Mouse (Mus musculus): ENCODE measurements at regions not wholly inside any gene's neighbourhood (a gene's known extent, or its start where the extent isn't known, plus 50 kb on each side); places are given as distances from the start of the nearest gene placed in this dataset.
A peak's percentile ranks its signal among the peaks of the same experiment; 100 is the strongest.

DNA sequence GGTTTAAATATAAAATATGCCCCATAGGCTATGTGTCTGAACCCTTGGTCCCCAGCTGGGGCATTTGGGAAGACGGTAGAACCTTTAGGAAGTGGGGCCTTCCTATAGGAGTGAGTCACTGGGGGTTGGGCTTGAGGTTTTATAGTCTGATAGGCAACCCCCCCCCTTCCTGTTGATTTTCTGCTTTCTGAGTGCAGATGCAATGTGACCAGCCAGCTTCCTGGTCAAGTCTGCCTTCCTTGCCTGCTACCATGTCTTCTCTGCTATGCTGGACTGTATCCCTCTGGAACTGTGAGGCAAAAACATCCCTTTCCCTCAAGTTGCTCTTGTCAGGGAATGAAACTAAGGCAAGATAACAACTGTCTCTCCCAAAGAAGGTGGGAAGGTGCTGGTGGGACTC lies 122.4 kb upstream of the Mvb12b start:
- Histone ChIP-seq H3K4me3 (ENCODE audit: low read depth, low read length) (no peak overlapping the region), H3K4me1 (ENCODE audit: control insufficient read depth, insufficient read depth, low read length) (peaks cover 3% of the 10 kb centered on the region; the same call in 1 of the 2 replicates), H3K9me3 (ENCODE audit: control insufficient read depth, low read length) (no peaks in the 10 kb centered on the region), H3K27ac (replicated peaks; ENCODE audit: low read depth, low read length) (no peak overlapping the region), H3K4me2 (ENCODE audit: low read depth, low read length) (no peak overlapping the region), H3K9ac (ENCODE audit: low read depth, low read length) (no peak overlapping the region), H3K27me3 (replicated peaks; ENCODE audit: control insufficient read depth, insufficient read depth, low read length) (no peaks in the 10 kb centered on the region), H3K36me3 (ENCODE audit: control insufficient read depth, insufficient read depth, low read length) (no peaks in the 10 kb centered on the region)
- 55% methylated on average over 1 of the region's 1 CpGs for WGBS
- DNase-seq (ENCODE audit: low spot score) = no peak
- ATAC-seq (ENCODE audit: low read depth) = no peak

DNA sequence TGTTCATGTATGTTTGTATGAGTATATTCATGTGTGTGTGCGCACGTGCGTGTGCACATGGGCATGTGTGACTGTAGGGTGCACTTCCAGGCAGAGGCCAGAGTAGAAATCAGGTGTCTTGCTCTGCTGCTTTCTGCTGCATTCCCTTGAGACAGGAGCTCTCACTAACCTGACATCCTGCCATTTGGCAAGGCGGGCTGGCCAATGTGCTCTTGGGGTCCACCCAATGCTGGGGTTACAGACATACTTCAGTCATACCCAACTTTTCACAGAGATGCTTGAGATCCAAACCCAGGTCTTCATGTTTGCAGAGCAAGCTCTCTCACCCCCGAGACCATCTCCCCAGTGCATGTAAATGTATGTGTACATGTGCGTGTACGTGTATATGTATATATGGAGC lies 120.2 kb upstream of the Mvb12b start:
- H3K4me1 ChIP-seq (ENCODE audit: control insufficient read depth, insufficient read depth, low read length) = no peaks in the 10 kb centered on the region
- no peak overlapping the region for H3K4me3 ChIP-seq (ENCODE audit: low read depth, low read length)
- DNase-seq (ENCODE audit: low spot score) = no peak
- ATAC-seq (ENCODE audit: low read depth) = no peak
- no peaks in the 10 kb centered on the region for H3K9me3 ChIP-seq (ENCODE audit: control insufficient read depth, low read length)
- H3K4me2 ChIP-seq (ENCODE audit: low read depth, low read length) = no peak overlapping the region
- WGBS = 90% methylated on average over 7 of the region's 7 CpGs
- no peak overlapping the region for H3K9ac ChIP-seq (ENCODE audit: low read depth, low read length)
- H3K27ac ChIP-seq (replicated peaks; ENCODE audit: low read depth, low read length) = no peak overlapping the region
- no peaks in the 10 kb centered on the region for H3K27me3 ChIP-seq (replicated peaks; ENCODE audit: control insufficient read depth, insufficient read depth, low read length)
- no peaks in the 10 kb centered on the region for H3K36me3 ChIP-seq (ENCODE audit: control insufficient read depth, insufficient read depth, low read length)

DNA sequence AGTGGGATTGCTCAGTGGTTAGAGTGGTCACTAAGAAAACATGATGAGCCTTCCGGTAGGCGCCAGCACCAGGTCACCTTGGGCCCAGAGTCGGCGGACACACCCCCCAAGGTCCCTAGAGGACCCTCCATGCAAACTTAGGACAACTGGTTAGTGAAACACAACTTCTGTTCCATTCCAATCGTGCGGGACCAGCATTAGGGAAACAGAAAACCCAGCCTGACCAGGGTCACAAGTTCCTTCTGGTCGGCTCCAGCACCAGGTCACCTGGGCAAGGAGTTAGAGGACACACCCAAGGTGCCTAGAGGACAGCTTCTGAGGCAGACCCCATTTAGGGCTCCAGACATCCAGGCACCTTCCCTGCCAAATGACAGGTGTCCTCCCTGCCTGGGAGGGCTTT lies 109.4 kb upstream of the Mvb12b start:
- no peaks in the 10 kb centered on the region for H3K27me3 ChIP-seq (replicated peaks; ENCODE audit: control insufficient read depth, insufficient read depth, low read length)
- DNase-seq (ENCODE audit: low spot score) = no peak
- no peaks in the 10 kb centered on the region for H3K36me3 ChIP-seq (ENCODE audit: control insufficient read depth, insufficient read depth, low read length)
- 90% methylated on average over 7 of the region's 7 CpGs for WGBS
- no peaks in the 10 kb centered on the region for H3K4me1 ChIP-seq (ENCODE audit: control insufficient read depth, insufficient read depth, low read length)
- H3K4me3 ChIP-seq (ENCODE audit: low read depth, low read length) = no peak overlapping the region
- H3K9ac ChIP-seq (ENCODE audit: low read depth, low read length) = no peak overlapping the region
- no peak overlapping the region for H3K4me2 ChIP-seq (ENCODE audit: low read depth, low read length)
- ATAC-seq (ENCODE audit: low read depth) = no peak
- H3K27ac ChIP-seq (replicated peaks; ENCODE audit: low read depth, low read length) = no peak overlapping the region
- peaks cover 16% of the 10 kb centered on the region; the same call in 1 of the 2 replicates for H3K9me3 ChIP-seq (ENCODE audit: control insufficient read depth, low read length)

DNA sequence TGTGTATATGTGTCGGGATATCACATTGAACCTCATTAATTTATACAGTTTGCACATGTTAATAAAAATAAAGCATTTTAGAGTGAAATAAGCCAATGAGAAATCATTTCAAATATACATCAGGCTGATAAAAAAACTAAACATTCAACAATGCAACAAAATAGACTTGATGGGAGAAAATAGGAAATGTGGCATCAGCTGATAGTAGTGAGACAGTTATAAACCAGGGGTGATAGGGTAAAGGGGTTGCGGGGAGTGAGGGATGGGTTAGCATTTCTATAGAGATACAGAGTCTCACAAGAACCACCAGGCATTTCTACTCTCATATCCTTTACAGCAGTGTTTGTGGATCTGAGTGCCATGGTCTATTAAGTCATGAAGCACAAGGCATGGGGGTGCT lies 108.6 kb upstream of the Mvb12b start:
- no peaks in the 10 kb centered on the region for H3K4me1 ChIP-seq (ENCODE audit: control insufficient read depth, insufficient read depth, low read length)
- no peak overlapping the region for H3K27ac ChIP-seq (replicated peaks; ENCODE audit: low read depth, low read length)
- no peak for ATAC-seq (ENCODE audit: low read depth)
- H3K9me3 ChIP-seq (ENCODE audit: control insufficient read depth, low read length) = peaks cover 21% of the 10 kb centered on the region; the same call in 1 of the 2 replicates
- 97% methylated on average over 2 of the region's 2 CpGs for WGBS
- H3K36me3 ChIP-seq (ENCODE audit: control insufficient read depth, insufficient read depth, low read length) = no peaks in the 10 kb centered on the region
- no peak overlapping the region for H3K4me2 ChIP-seq (ENCODE audit: low read depth, low read length)
- H3K4me3 ChIP-seq (ENCODE audit: low read depth, low read length) = no peak overlapping the region
- no peak overlapping the region for H3K9ac ChIP-seq (ENCODE audit: low read depth, low read length)
- no peaks in the 10 kb centered on the region for H3K27me3 ChIP-seq (replicated peaks; ENCODE audit: control insufficient read depth, insufficient read depth, low read length)
- DNase-seq (ENCODE audit: low spot score) = no peak

DNA sequence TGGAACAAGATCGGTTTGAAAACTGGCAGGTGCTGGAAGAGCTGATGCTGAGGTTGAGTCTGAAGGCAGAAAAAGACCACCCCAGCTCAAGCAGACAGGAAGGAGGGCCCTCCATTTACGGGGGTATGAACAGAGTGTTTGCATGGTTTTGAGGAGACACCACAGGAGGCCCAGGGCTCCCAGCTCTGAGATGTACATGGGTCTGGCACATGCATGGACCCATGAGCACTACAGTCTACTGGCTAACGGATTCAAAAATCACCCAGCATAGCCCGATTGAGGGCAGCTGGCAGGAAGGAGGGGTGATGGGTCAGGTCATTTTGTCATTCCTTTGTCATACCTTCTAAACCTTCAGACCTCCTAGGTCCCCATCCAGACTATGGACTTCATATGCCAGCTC lies 103.6 kb upstream of the Mvb12b start:
- no peak for DNase-seq (ENCODE audit: low spot score)
- ATAC-seq (ENCODE audit: low read depth) = no peak
- H3K4me3 ChIP-seq (ENCODE audit: low read depth, low read length) = no peak overlapping the region
- no peak overlapping the region for H3K4me2 ChIP-seq (ENCODE audit: low read depth, low read length)
- no peak overlapping the region for H3K27ac ChIP-seq (replicated peaks; ENCODE audit: low read depth, low read length)
- H3K27me3 ChIP-seq (replicated peaks; ENCODE audit: control insufficient read depth, insufficient read depth, low read length) = no peaks in the 10 kb centered on the region
- H3K4me1 ChIP-seq (ENCODE audit: control insufficient read depth, insufficient read depth, low read length) = no peaks in the 10 kb centered on the region
- H3K9ac ChIP-seq (ENCODE audit: low read depth, low read length) = no peak overlapping the region
- 87% methylated on average over 4 of the region's 4 CpGs for WGBS
- H3K36me3 ChIP-seq (ENCODE audit: control insufficient read depth, insufficient read depth, low read length) = no peaks in the 10 kb centered on the region
- H3K9me3 ChIP-seq (ENCODE audit: control insufficient read depth, low read length) = peaks cover 21% of the 10 kb centered on the region; the same call in 1 of the 2 replicates

DNA sequence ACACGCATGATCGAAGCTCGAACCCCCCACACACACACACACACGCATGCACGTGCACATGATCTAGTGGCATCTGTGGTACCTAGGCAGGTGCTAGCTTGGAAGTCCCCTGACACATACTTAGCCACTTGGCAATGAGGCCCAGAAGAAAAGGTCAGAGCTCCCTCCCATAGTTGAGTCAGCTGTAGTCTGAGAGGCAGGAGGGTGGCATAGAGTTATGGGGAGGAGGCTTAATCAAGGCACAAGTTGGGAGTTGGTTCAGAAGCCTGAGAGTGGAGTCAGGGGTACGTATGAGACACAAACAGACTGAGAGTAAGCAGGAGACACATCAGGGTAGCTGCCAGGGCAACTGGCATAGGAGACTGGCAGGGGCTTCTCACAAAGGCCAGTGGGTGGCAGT lies 103.0 kb upstream of the Mvb12b start:
- no peaks in the 10 kb centered on the region for H3K4me1 ChIP-seq (ENCODE audit: control insufficient read depth, insufficient read depth, low read length)
- H3K9me3 ChIP-seq (ENCODE audit: control insufficient read depth, low read length) = peaks cover 21% of the 10 kb centered on the region; the same call in 1 of the 2 replicates
- H3K9ac ChIP-seq (ENCODE audit: low read depth, low read length) = no peak overlapping the region
- 85% methylated on average over 6 of the region's 6 CpGs for WGBS
- no peak overlapping the region for H3K27ac ChIP-seq (replicated peaks; ENCODE audit: low read depth, low read length)
- no peak for ATAC-seq (ENCODE audit: low read depth)
- H3K36me3 ChIP-seq (ENCODE audit: control insufficient read depth, insufficient read depth, low read length) = no peaks in the 10 kb centered on the region
- no peak overlapping the region for H3K4me3 ChIP-seq (ENCODE audit: low read depth, low read length)
- no peaks in the 10 kb centered on the region for H3K27me3 ChIP-seq (replicated peaks; ENCODE audit: control insufficient read depth, insufficient read depth, low read length)
- DNase-seq (ENCODE audit: low spot score) = no peak
- no peak overlapping the region for H3K4me2 ChIP-seq (ENCODE audit: low read depth, low read length)

DNA sequence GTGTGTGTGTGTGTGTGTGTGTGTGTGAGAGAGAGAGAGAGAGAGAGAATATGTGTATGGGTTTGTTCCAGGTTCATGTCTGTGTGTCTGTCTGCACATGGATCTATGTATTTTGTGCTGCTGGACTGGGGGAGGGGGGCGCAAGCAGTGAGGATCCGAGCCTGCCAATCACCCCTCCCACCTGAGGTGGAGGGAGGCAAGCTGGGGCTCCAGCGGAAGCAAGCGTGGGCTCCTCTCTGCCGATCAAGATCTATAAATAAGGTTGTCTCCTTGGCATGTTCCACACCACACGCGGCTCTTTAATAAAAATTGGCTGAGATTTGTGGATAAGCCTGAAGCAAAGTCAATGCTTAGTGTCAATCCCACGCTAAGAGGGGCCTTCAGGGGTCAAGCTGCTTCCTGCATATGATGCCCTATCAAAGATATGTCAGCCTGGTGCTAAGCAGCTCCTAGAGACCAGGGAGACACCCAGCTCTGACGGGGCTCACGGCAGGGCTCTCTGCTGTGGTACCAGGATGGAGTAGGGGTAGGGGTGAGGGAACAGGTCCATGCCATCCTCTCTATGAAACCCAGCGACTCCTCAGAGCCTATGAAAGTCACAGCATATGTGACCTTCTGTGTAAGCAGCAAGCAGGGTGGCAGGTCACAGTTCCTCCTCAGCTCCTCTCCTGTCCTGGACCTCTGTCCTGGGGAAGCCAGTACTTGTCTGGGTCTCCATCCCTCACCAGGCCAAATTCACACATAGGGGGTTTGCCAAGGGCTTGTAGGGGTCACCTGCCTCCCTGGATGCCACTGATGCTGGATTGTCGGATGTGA lies 102.0 kb upstream of the Mvb12b start:
- WGBS = 59% methylated on average over 12 of the region's 12 CpGs
- ATAC-seq (ENCODE audit: low read depth) (no peak), DNase-seq (ENCODE audit: low spot score) (no peak)
- H3K27me3 ChIP-seq (replicated peaks; ENCODE audit: control insufficient read depth, insufficient read depth, low read length) = no peaks in the 10 kb centered on the region
- H3K9ac ChIP-seq (ENCODE audit: low read depth, low read length) = no peak overlapping the region
- no peaks in the 10 kb centered on the region for H3K4me1 ChIP-seq (ENCODE audit: control insufficient read depth, insufficient read depth, low read length)
- H3K4me3 ChIP-seq (ENCODE audit: low read depth, low read length) = no peak overlapping the region
- H3K4me2 ChIP-seq (ENCODE audit: low read depth, low read length) = no peak overlapping the region
- H3K36me3 ChIP-seq (ENCODE audit: control insufficient read depth, insufficient read depth, low read length) = no peaks in the 10 kb centered on the region
- peaks cover 17% of the 10 kb centered on the region; the same call in 1 of the 2 replicates for H3K9me3 ChIP-seq (ENCODE audit: control insufficient read depth, low read length)
- H3K27ac ChIP-seq (replicated peaks; ENCODE audit: low read depth, low read length) = no peak overlapping the region

DNA sequence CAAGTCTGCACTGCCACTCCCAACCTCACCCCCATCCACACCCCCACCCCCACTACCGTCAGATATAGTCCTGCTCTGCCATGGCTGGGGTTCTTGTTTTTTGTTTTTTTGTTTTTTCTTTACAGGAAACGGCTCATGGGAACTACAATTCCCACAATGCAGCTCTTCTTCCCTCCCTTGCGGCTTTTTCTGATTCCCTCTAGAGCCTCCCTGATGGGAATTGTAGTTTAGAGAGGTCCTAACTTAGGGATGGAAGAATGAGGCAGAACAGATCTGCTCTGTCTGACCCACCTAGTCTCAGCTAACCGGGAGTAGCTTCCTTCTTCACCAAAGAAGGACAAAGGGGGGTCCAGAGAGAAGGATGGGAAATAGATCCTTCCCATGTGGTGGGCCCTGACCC lies 98.7 kb upstream of the Mvb12b start:
- Histone ChIP-seq H3K4me1 (ENCODE audit: control insufficient read depth, insufficient read depth, low read length) (no peaks in the 10 kb centered on the region), H3K4me3 (ENCODE audit: low read depth, low read length) (no peak overlapping the region), H3K9me3 (ENCODE audit: control insufficient read depth, low read length) (no peaks in the 10 kb centered on the region), H3K9ac (ENCODE audit: low read depth, low read length) (no peak overlapping the region), H3K4me2 (ENCODE audit: low read depth, low read length) (0 out of 2 replicates have a peak overlapping the region, but pooled peaks have one; percentile 10), H3K36me3 (ENCODE audit: control insufficient read depth, insufficient read depth, low read length) (no peaks in the 10 kb centered on the region), H3K27ac (replicated peaks; ENCODE audit: low read depth, low read length) (no peak overlapping the region), H3K27me3 (replicated peaks; ENCODE audit: control insufficient read depth, insufficient read depth, low read length) (no peaks in the 10 kb centered on the region)
- ATAC-seq (ENCODE audit: low read depth) = no peak
- DNase-seq (ENCODE audit: low spot score) = peak; percentile 78
- 21% methylated on average over 4 of the region's 4 CpGs for WGBS

DNA sequence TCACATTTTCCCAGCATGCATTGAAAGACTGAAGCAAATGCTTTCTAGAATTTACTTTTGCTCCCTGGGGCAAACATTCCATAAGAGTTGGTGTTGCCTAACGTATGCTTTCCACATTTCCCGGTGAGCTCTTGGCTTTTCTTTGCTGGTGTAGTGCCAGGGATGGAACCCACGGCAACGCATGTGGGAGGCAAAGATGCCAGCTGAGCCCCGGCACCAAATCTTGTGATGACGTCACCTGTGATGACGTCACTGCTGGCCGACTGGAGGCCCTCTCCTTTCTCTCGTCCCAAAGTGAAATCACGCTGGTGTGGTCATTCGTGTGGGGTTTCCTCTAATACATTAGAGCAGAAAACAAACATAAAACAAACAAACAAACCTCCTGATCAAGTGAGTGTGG lies 97.6 kb upstream of the Mvb12b start:
- Histone ChIP-seq H3K9ac (ENCODE audit: low read depth, low read length) (no peak overlapping the region), H3K4me2 (ENCODE audit: low read depth, low read length) (no peak overlapping the region), H3K4me1 (ENCODE audit: control insufficient read depth, insufficient read depth, low read length) (no peaks in the 10 kb centered on the region), H3K27ac (replicated peaks; ENCODE audit: low read depth, low read length) (no peak overlapping the region), H3K27me3 (replicated peaks; ENCODE audit: control insufficient read depth, insufficient read depth, low read length) (no peaks in the 10 kb centered on the region), H3K36me3 (ENCODE audit: control insufficient read depth, insufficient read depth, low read length) (no peaks in the 10 kb centered on the region), H3K4me3 (ENCODE audit: low read depth, low read length) (no peak overlapping the region), H3K9me3 (ENCODE audit: control insufficient read depth, low read length) (no peaks in the 10 kb centered on the region)
- 71% methylated on average over 11 of the region's 11 CpGs for WGBS
- DNase-seq (ENCODE audit: low spot score) (no peak), ATAC-seq (ENCODE audit: low read depth) (no peak)
